Mouse (Mus musculus) gastrocnemius, postnatal 25 days (tissue): ENCODE results near the gene Capn3. TPM values are rescaled to one million over a fixed set of nuclear protein-coding genes. Genes with fewer than 3 reads are reported as not detected.

Experiments used
- DNase-seq: peaks from one replicate; pipeline ENCODE4 v3.0.0; 2022
- long read RNA-seq, 2 experiments: library from polyadenylated mRNA; stranded (forward); transcript quantifications; one replicate each; pipeline ENCODE4 v2.0.0; 2021
- total RNA-seq, 2 experiments: library from RNA; stranded (reverse); gene quantifications; 1 replicate in 1 of 2; 2 replicates in 1 of 2; pipeline ENCODE4 v1.2.3; 2021

The Capn3 gene
- total RNA-seq: 100 to 1,000 TPM; 106 to 129 TPM
- long read RNA-seq, experiment 1, partial matches to known transcripts: 13 of 20 reads
- long read RNA-seq, experiment 1, other reads (novel, unspliced or antisense): 7 of 20 reads
- long read RNA-seq, experiment 2, partial matches to known transcripts: 5 of 11 reads
- long read RNA-seq, experiment 2, other reads (novel, unspliced or antisense): 6 of 11 reads

GRCm38 (mm10) chr2:120455719-120456118 is at the start of gene Capn3:
Gene Capn3 (plus strand): TSS chr2:120456019.
- no peak for DNase-seq

- DNase-seq: no peak
Measured at GRCm38 (mm10) chr2:120411096-120411628, 44.7 kb upstream of the Capn3 start.

DNA sequence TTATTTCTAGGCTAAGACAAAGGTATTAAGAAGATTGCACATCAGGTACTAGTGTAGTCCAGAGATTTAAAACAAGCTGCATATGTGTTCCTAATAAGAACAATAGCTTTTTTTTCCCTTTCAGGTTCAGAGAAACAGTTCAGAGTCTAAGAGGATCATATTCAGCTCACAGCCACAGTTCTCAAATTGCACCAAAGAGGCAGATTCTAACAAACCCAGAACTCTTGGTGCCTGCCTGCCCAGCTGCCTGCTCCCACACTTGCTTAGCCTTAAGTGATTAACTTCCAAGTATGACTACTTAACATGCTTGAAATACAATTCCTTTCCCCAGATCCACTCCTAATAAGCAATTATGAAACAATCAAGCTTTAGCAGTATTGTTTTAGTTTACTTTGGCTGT is 41.7 kb upstream of the Capn3 start:
- DNase-seq: no peak

- DNase-seq: no peak
Measured at GRCm38 (mm10) chr2:120414738-120415414, 40.9 kb upstream of the Capn3 start.

GRCm38 (mm10) chr2:120424386-120424785 is 31.4 kb upstream of the Capn3 start:
- DNase-seq: no peak

GRCm38 (mm10) chr2:120444486-120444885 is 11.3 kb upstream of the Capn3 start:
- DNase-seq: peak; percentile 47

- no peak for DNase-seq
Measured at GRCm38 (mm10) chr2:120446373-120446772, 9.4 kb upstream of the Capn3 start.

- no peak for DNase-seq
Measured at GRCm38 (mm10) chr2:120447306-120447705, 8.5 kb upstream of the Capn3 start.

DNA sequence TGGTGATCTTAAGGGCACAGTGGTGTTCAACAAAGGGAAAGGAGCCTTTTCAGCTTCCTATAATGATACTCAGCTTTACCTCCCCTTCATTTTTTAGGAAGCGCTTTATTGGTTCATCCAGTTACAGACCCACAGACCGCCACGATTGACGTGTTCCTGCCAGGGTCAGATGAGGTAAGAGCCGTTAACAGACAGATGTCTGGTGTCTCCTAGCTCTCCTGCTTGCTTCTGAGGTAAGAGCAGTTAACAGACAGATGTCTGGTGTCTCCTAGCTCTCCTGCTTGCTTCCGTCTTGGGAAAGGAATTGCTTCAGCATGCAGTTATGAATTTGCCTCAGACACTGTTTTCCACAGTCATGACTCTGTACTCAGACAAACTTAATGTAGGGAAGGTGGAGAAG is 5.1 kb upstream of the Capn3 start:
- no peak for DNase-seq

- no peak for DNase-seq
Measured at GRCm38 (mm10) chr2:120452600-120452999, 3.2 kb upstream of the Capn3 start.

DNA sequence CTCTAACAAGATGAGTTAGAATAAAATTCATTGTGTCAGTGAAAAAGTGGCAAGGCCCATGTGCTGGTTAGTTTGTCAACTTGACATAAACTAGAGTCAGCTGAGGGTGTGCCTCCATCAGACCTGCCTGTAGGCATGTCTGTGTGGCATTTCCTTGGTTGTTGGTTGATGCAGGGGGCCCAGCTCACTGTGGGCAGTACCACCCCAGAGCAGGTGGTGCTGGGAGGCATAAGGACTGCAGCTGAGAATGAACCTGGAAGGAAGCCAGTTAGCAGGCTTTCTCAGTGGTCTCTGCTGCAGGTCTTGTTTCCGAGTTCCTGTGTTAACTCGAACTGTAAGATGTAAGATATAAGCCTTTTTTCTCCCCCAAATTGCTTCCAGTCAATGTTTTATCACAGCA is 832 bp upstream of the Capn3 start:
- DNase-seq: no peak

- DNase-seq: no peak
Measured at GRCm38 (mm10) chr2:120460216-120460615, 4.4 kb downstream of the Capn3 start.

- peak; percentile 26 for DNase-seq
Measured at GRCm38 (mm10) chr2:120463328-120463727, 7.5 kb downstream of the Capn3 start.

GRCm38 (mm10) chr2:120464091-120464490 is 8.3 kb downstream of the Capn3 start:
- peak; percentile 71 for DNase-seq

GRCm38 (mm10) chr2:120464732-120465396 is 9.0 kb downstream of the Capn3 start:
- no peak for DNase-seq

DNA sequence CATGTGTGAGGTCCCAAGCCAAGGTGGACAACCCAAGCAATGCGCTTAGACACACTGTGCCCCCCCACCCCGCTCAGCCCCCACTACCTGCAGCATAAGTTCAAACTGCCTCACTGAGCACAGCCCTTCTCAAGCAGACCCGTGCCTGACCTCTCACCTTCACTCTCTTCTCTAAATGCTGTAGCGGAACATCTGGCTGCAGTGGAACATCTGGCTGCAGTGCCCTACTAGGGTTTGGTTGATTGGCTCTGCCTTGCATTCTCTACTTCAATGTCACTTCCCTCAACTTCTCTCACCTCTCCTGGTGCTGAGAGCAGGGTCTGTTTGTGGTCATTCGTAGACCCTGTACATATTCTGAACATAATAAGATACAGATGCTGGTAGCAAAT is 9.6 kb downstream of the Capn3 start:
- DNase-seq: no peak

DNA sequence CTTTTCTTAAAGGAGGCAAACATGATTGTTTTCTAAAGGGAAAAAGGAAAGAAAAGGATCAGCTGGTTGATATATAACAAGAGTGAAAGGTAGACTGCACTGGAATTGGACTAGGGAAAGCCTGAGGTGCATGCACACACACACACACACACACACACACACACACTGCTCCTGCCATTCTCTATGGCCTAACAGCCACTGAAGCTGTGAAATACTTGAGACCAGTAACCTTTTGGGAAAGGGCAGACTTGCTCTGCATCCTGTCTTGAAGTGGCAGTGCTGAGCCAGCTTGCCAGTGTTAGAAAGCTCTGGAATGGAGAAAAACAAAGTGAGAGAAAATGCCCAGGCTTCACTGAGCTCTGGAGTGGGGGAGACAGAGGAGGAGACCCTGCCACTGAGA is 12.2 kb downstream of the Capn3 start:
- DNase-seq: no peak

DNA sequence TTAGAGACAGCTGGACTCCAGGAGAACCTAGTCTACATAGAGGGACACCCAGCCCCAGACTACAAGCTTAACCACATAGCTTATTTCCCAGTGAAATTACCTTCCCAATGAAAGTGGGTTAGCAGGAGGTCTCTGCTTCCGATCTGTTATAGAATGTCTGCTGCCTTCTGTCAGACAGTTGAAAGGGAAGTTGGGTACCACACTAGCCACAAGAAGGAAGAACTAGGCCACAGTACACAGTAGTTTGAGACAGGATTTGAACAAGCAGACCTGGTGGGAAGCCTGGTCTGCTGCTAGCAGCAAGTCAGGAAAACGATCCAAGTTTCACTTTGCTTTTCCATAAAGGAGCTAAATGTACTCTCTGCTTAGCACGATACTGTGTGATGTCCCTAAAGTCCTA is 13.4 kb downstream of the Capn3 start:
- no peak for DNase-seq

- DNase-seq: no peak
Measured at GRCm38 (mm10) chr2:120469715-120470114, 13.9 kb downstream of the Capn3 start.

DNA sequence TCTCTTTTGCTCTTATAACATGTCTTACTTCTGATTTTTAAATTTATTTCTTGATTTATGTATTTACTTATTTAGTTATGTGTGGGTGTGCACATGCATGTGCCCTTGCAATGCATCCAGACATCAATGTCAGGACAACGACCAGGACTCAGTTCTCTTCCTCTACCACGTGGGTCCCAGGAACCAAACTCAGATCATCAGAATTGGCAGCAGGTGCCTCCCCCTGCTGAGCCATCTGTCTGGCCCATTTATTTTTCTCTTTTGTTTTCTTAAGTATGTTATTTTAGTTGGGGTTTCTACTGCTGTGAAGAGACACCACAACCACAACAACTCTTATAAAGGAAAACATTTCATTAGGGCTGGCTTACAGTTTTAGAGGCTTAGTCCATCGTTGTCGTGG is 15.0 kb downstream of the Capn3 start:
- DNase-seq: no peak

DNA sequence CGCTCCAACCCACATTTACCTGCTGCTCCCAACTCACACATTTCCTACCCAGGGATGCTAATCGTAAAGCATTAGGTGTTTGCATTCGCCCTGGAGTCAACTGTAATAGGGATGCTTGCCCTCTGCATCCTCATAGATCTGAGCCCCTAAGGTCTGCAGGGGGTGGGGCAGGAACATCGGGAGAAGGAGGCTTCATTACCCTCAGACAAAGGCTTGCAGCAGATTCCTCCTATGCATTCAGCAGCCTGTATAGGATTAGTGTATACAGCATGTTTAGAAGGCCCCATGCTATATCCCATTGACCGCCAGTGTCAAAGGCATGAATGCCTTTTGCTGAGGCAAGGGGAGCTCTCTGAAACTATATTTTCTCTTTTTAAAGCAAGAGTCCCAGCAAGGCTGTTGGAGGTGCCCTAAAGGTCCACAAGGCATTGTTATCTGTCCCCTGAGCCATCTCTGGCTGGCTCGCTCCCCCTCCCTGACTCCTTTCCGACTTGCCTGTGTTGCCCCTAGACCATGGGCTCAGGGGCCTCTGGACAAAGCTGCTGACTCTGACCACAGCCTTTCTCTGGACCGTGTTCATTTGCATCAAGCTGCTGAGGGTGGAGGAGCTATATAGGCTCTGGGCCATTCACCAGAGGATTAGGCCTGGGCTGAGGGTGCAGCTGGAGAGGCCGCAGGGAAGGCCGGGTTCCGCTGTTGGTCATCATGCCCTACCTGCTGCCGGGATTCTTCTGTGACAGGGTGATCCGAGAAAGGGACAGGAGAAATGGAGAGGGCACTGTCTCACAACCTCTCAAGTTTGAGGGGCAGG is 20.7 kb downstream of the Capn3 start:
- no peak for DNase-seq

- peak; percentile 42 for DNase-seq
Measured at GRCm38 (mm10) chr2:120478600-120478999, 22.8 kb downstream of the Capn3 start.

DNA sequence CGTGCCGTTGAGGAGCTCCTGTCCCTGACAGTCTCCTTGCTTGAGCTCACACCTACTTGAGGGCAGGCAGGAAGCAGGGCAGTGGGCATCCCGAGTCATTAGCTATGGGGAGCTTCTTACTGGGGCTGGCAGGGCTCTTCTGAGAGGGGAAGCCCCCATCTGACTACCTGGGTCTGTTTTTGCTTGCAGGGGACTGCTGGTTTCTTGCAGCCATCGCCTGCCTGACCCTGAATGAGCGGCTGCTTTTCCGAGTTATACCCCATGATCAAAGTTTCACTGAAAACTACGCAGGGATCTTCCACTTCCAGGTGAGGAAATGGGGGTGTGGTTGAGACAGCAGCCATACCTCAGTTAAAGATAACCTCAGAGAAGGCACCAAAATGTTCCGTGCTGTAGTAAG is 26.1 kb downstream of the Capn3 start:
- DNase-seq: no peak
